Mouse (Mus musculus): Measurements from ENCODE around the gene Gm3252. TPM values are rescaled to one million over a fixed set of nuclear protein-coding genes. Genes with fewer than 3 reads are reported as not detected.
"Not testable (repeated sequence)": the region's sequence is repeated elsewhere in the genome, so short reads cannot be mapped to it uniquely, and the experiment has no call there.

The Gm3252 gene
- not detected in 2 replicates for polyA plus RNA-seq (2012; ENCODE audit: insufficient read depth, insufficient read length, low replicate concordance, missing spikeins)

DNA sequence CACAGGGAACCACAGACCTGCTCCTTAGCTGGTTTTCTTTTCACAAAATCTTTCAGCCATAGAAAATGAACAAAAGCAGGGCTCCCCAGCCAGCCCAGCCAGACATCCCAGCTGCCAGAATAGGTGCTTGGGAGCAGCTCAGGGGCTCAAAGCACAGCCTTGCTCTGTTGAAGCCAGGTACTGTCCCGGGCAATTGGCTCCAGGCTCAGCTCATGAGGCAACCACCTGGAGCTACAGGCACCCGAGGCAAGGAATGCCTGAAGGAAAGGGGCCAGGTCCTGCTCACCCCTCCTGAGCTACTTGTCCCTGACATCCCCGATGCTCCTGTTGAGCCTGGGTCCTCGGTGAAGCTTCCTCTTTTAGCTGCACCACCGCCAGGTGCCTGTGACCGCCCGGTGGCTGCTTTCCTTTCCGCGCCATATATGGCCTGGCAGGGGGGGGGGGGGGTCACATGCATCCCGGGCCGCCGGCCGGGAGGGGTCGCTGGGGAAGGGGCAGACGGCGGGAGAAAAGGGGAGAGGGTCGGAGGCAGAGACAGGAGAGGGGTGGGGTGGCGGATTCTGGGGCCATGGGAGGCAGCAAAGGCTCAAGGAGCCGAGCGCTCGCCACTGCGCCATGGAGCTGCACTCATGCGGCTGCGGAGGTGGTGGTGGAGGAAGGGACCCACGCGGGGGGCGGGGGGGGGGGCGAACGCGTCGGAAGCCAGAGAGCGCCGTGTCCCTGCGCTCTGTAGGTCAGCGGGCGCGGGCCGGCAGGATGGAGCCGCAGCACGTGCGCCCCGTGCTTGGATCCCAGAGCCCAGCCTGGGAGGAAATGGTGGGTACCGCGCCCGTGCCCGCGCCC lies at the start of gene Gm3252:
Gene Gm3252 (plus strand): TSS at position 738 of the 843 bp plus-strand sequence.
- H3K4me3 ChIP-seq (ENCODE audit: insufficient read depth, low read depth, low read length); H3K27ac ChIP-seq (ENCODE audit: insufficient read depth, low read depth, low read length); H3K4me1 ChIP-seq (ENCODE audit: control insufficient read depth, insufficient read depth, low read length): not testable (repeated sequence)
- under 1% methylated on average over 13 of the region's 47 CpGs for WGBS

DNA sequence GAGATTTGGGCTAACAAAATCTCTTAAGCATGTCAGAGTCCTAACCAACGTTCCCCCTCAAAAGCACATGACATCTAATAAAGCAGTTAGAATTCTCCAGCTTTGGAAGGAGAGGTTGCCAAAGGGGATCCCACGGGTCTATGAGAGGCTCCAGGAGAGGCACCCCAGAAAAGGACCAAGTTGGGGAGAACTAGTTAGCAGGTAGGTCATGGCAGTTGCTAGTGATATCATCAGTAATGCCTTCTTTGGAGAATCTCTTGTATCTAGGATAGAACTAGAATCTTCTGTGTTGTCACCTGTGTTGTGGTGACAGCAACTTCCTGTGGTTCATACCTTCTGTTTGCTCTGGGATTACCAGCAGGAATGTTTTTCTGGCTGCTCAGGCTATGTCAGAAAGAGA lies 17.6 kb upstream of the Gm3252 start, which contains the start of gene Gm7876:
Gene Gm7876 (plus strand): TSS at position 301 of the 400 bp plus-strand sequence.
- H3K4me3 ChIP-seq (ENCODE audit: insufficient read depth, low read depth, low read length); H3K27ac ChIP-seq (ENCODE audit: insufficient read depth, low read depth, low read length): not testable (repeated sequence)
- 84% methylated on average over 1 of the region's 2 CpGs for WGBS

DNA sequence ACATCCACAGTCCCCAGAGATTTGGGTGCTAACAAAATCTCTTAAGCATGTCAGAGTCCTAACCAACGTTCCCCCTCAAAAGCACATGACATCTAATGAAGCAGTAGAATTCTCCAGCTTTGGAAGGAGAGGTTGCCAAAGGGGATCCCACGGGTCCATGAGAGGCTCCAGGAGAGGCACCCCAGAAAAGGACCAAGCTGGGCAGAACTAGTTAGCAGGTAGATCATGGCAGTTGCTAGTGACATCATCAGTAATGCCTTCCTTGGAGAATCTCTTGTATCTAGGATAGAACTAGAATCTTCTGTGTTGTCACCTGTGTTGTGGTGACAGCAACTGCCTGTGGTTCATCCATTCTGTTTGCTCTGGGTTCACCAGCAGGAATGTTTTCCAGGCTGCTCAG lies 49.5 kb downstream of the Gm3252 start, which contains the start of gene Gm9602:
Gene Gm9602 (plus strand): TSS at position 301 of the 400 bp plus-strand sequence.
- 100% methylated on average over 1 of the region's 2 CpGs for WGBS
- H3K4me3 ChIP-seq (ENCODE audit: insufficient read depth, low read depth, low read length); H3K27ac ChIP-seq (ENCODE audit: insufficient read depth, low read depth, low read length); H3K4me1 ChIP-seq (ENCODE audit: control insufficient read depth, insufficient read depth, low read length): not testable (repeated sequence)

More for the DNA sequence above, 17.6 kb upstream of the Gm3252 start, which contains the start of gene Gm7876:
- H3K4me1 ChIP-seq (ENCODE audit: control insufficient read depth, insufficient read depth, low read length) = not testable (repeated sequence)

Other genes with a start within 250 kb of the Gm3252 start
- gene Gm3182, start 245.0 kb upstream of the Gm3252 start, polyA plus RNA-seq (2012; ENCODE audit: insufficient read depth, insufficient read length, low replicate concordance, missing spikeins) = not detected in 2 replicates
- not detected in 2 replicates for gene Gm3047, start 171.4 kb upstream of the Gm3252 start, polyA plus RNA-seq (2012; ENCODE audit: insufficient read depth, insufficient read length, low replicate concordance, missing spikeins)
- gene Gm8159, start 94.4 kb upstream of the Gm3252 start, polyA plus RNA-seq (2012; ENCODE audit: insufficient read depth, insufficient read length, low replicate concordance, missing spikeins) = not detected in 2 replicates
- not detected in 2 replicates for gene Gm3239, start 62.6 kb upstream of the Gm3252 start, polyA plus RNA-seq (2012; ENCODE audit: insufficient read depth, insufficient read length, low replicate concordance, missing spikeins)
- gene Gm7876, start 17.5 kb upstream of the Gm3252 start, polyA plus RNA-seq (2012; ENCODE audit: insufficient read depth, insufficient read length, low replicate concordance, missing spikeins) = not detected in 2 replicates
- gene Gm9602, start 49.6 kb downstream of the Gm3252 start, polyA plus RNA-seq (2012; ENCODE audit: insufficient read depth, insufficient read length, low replicate concordance, missing spikeins) = not detected in 2 replicates
- not detected in 2 replicates for gene Gm3269, start 111.3 kb downstream of the Gm3252 start, polyA plus RNA-seq (2012; ENCODE audit: insufficient read depth, insufficient read length, low replicate concordance, missing spikeins)
- gene Gm3264, start 128.8 kb downstream of the Gm3252 start, polyA plus RNA-seq (2012; ENCODE audit: insufficient read depth, insufficient read length, low replicate concordance, missing spikeins) = not detected in 2 replicates
- not detected in 2 replicates for gene Gm3278, start 165.6 kb downstream of the Gm3252 start, polyA plus RNA-seq (2012; ENCODE audit: insufficient read depth, insufficient read length, low replicate concordance, missing spikeins)

All from olfactory bulb, adult 2 months (tissue).